Mouse (Mus musculus) splenic B cell, adult 2 months (primary cell): ENCODE results near the gene Zfp653.

ENCODE experiments used
- DNase-seq: peaks from one replicate; pipeline ENCODE4 v3.0.0-alpha.2; 2011; ENCODE audit warnings: low read depth, low spot score
- H3K27me3 ChIP-seq: 2 replicates; pipeline ENCODE4 v1.6.1; 2012; ENCODE audit warnings: mild to moderate bottlenecking, low read length, moderate library complexity, mixed read lengths; ENCODE audit not compliant: control insufficient read depth, poor library complexity, insufficient read depth, severe bottlenecking
- H3K36me3 ChIP-seq: 2 replicates; pipeline ENCODE4 v1.6.1; 2012; ENCODE audit warnings: mild to moderate bottlenecking, low read length, moderate library complexity, mixed read lengths; ENCODE audit not compliant: control insufficient read depth, poor library complexity, insufficient read depth, severe bottlenecking

Gene Zfp653

GRCm38 (mm10) chr9:22070791-22071573 lies at the start of gene Zfp653, which contains the start of gene Gm49318:
Zfp653 (minus strand) TSS chr9:22071376.
Gm49318 (minus strand) TSS chr9:22071259.
- DNase-seq, result peak; percentile 98
- no peaks in the 10 kb centered on the region for H3K27me3 ChIP-seq
- H3K36me3 ChIP-seq, result no peaks in the 10 kb centered on the region

GRCm38 (mm10) chr9:22119543-22119942 lies 48.4 kb upstream of the Zfp653 start:
- DNase-seq, result no peak
- Histone ChIP-seq H3K36me3 (no peaks in the 10 kb centered on the region), H3K27me3 (no peaks in the 10 kb centered on the region)

GRCm38 (mm10) chr9:22117754-22118456 lies 46.7 kb upstream of the Zfp653 start:
- H3K27me3 ChIP-seq, result no peaks in the 10 kb centered on the region
- H3K36me3 ChIP-seq, result peaks cover 7% of the 10 kb centered on the region
- peak; percentile 96 for DNase-seq

- DNase-seq, result peak; percentile 97
- H3K27me3 ChIP-seq, result no peaks in the 10 kb centered on the region
Observed at GRCm38 (mm10) chr9:22116740-22117426, 45.7 kb upstream of the Zfp653 start, which contains the start of gene Elof1. Elof1 (minus strand) TSS chr9:22117172.

GRCm38 (mm10) chr9:22116086-22116485 lies 44.9 kb upstream of the Zfp653 start:
- DNase-seq, result no peak
- Histone ChIP-seq H3K36me3 (peaks cover 10% of the 10 kb centered on the region), H3K27me3 (no peaks in the 10 kb centered on the region)

More at GRCm38 (mm10) chr9:22116740-22117426, 45.7 kb upstream of the Zfp653 start, which contains the start of gene Elof1:
- peaks cover 10% of the 10 kb centered on the region for H3K36me3 ChIP-seq

- no peak for DNase-seq
- peaks cover 10% of the 10 kb centered on the region for H3K36me3 ChIP-seq
- no peaks in the 10 kb centered on the region for H3K27me3 ChIP-seq
Observed at GRCm38 (mm10) chr9:22115635-22116034, 44.5 kb upstream of the Zfp653 start.

GRCm38 (mm10) chr9:22108194-22108593 lies 37.0 kb upstream of the Zfp653 start:
- Histone ChIP-seq H3K27me3 (no peaks in the 10 kb centered on the region), H3K36me3 (peaks cover 5% of the 10 kb centered on the region)
- no peak for DNase-seq

- DNase-seq, result no peak
- no peaks in the 10 kb centered on the region for H3K36me3 ChIP-seq
- no peaks in the 10 kb centered on the region for H3K27me3 ChIP-seq
Observed at GRCm38 (mm10) chr9:22099922-22100321, 28.7 kb upstream of the Zfp653 start.

GRCm38 (mm10) chr9:22098993-22099696 lies 28.0 kb upstream of the Zfp653 start, which contains the start of gene Cnn1:
Cnn1 (plus strand) TSS chr9:22099216.
- DNase-seq, result no peak
- no peaks in the 10 kb centered on the region for H3K36me3 ChIP-seq
- no peaks in the 10 kb centered on the region for H3K27me3 ChIP-seq

- Histone ChIP-seq H3K27me3 (no peaks in the 10 kb centered on the region), H3K36me3 (no peaks in the 10 kb centered on the region)
- peak; percentile 91 for DNase-seq
Observed at GRCm38 (mm10) chr9:22095854-22096307, 24.7 kb upstream of the Zfp653 start.

GRCm38 (mm10) chr9:22092746-22093145 lies 21.6 kb upstream of the Zfp653 start:
- no peaks in the 10 kb centered on the region for H3K36me3 ChIP-seq
- DNase-seq, result no peak
- H3K27me3 ChIP-seq, result no peaks in the 10 kb centered on the region

- H3K27me3 ChIP-seq, result no peaks in the 10 kb centered on the region
- no peak for DNase-seq
- no peaks in the 10 kb centered on the region for H3K36me3 ChIP-seq
Observed at GRCm38 (mm10) chr9:22089986-22090385, 18.8 kb upstream of the Zfp653 start.

GRCm38 (mm10) chr9:22089281-22089680 lies 18.1 kb upstream of the Zfp653 start:
- no peaks in the 10 kb centered on the region for H3K27me3 ChIP-seq
- H3K36me3 ChIP-seq, result no peaks in the 10 kb centered on the region
- DNase-seq, result no peak

- no peaks in the 10 kb centered on the region for H3K27me3 ChIP-seq
- DNase-seq, result no peak
- no peaks in the 10 kb centered on the region for H3K36me3 ChIP-seq
Observed at GRCm38 (mm10) chr9:22087034-22087618, 15.9 kb upstream of the Zfp653 start.
